Mouse (Mus musculus): ENCODE measurements around the gene Gpc5. TPM values are rescaled to one million over a fixed set of nuclear protein-coding genes. Genes with fewer than 3 reads are reported as not detected.

Gpc5 gene
- total RNA-seq, 2 experiments from 2014 or later = 38.3 to 42.3 TPM

DNA sequence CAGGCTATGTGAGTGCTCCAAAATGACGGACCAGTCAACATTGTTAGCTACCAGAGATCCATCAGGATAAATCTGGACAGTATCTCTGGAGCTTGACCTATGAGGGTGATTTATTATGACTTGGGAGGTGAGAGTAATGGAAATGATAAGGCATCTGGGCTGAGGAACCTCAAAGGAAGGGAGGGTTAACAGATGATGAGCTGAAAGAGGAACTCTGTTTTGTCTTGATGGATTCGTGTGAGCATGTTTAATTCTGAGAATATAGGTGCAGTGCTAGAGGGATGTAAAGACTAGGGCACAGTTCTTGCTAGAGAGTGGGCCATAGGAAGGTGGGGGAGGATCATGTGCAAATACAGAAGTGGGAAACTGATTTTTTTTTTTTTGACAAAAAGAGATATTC lies 232.2 kb downstream of the Gpc5 start:
- no peak for DNase-seq (ENCODE audit: low spot score in 2 of 2)
- H3K27ac ChIP-seq = no peak overlapping the region
- H3K4me3 ChIP-seq = no peak overlapping the region
- TF ChIP-seq CTCF (conservative IDR thresholded peaks at IDR 0.05) = no peak

DNA sequence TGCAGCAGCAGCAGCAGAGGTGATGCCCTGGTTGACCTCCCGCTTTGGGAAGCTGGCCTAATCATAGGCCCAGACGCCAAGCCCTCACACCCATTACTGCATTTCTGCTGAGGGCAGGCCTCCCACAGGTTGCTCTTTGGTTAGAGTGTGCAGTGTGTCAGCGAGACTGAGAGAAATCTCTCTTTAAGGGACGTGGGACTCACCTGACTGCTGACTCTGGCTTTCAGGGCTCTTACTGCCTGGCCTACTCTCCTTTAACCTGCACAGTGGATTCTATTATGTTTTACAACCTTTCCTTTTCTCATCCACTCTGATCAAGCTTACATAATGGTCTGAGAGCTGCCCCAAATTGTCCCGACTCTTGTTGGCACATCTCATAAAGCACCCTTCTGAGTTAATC lies 234.4 kb downstream of the Gpc5 start:
- Histone ChIP-seq H3K27ac (no peak overlapping the region), H3K4me3 (no peak overlapping the region)
- DNase-seq (ENCODE audit: low spot score in 2 of 2) = no peak
- no peak for TF ChIP-seq CTCF (conservative IDR thresholded peaks at IDR 0.05)

DNA sequence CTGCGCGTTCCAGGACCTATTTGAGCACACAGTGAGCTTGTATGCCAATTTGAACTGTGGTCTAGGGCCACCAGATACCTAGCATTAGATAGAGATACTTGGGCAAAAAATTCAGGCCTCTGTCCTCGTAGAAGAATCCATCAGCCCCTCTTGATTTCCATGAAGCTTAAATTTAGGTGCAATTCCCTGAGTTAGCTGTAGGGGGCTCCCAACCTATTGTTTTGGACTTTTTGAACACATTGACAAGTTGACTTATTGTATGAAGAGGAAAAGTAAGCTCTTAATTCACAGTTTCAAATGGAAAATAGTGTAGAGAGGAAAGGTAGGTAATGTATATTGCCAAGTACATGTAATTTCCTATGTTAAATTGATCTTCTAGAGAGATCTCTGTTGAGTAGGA lies 247.1 kb downstream of the Gpc5 start:
- peak; percentile 56 for TF ChIP-seq CTCF (conservative IDR thresholded peaks at IDR 0.05)
- H3K4me3 ChIP-seq = no peak overlapping the region
- H3K27ac ChIP-seq = no peak overlapping the region
- no peak for DNase-seq (ENCODE audit: low spot score in 2 of 2)

DNA sequence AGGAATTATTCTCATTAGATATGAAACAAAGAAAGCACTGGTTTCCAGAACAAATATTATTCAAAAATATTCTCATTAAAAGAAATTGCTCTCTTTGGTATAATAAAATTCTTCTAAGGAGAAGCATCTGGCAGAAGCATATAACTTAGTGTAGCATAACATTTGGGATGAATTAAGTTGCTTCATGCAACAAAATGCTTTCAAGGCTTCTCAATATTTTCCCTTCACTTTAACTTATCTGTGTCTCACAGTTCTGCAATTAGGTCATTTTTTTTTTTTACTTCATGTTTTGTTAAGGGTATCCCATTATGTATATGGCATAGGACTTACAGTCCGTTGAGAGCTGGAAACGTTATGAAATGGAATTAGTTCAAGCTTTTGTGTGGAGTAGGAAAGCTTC lies 250.6 kb downstream of the Gpc5 start:
- Histone ChIP-seq H3K27ac (no peak overlapping the region), H3K4me3 (no peak overlapping the region)
- no peak for DNase-seq (ENCODE audit: low spot score in 2 of 2)
- no peak for TF ChIP-seq CTCF (conservative IDR thresholded peaks at IDR 0.05)

DNA sequence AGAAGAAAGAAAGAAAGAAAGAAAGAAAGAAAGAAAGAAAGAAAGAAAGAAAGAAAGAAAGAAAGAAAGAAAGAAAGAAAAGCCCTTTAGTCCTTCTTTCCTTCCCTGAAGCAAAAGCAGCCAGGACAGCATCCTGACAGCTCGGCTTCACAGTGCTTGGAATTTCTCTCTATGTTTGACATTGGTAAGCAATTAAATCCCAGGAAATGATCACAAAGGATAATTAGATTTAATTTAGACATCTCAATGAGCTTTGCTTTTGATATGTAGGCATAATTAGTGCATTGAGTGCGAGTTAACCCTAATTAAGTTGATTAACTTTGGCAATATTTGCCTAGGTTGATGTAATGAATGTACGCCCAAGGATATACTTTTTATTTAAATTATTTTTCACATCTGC lies 257.4 kb downstream of the Gpc5 start:
- Histone ChIP-seq H3K27ac (no peak overlapping the region), H3K4me3 (no peak overlapping the region)
- no peak for DNase-seq (ENCODE audit: low spot score in 2 of 2)
- TF ChIP-seq CTCF (conservative IDR thresholded peaks at IDR 0.05) = no peak

DNA sequence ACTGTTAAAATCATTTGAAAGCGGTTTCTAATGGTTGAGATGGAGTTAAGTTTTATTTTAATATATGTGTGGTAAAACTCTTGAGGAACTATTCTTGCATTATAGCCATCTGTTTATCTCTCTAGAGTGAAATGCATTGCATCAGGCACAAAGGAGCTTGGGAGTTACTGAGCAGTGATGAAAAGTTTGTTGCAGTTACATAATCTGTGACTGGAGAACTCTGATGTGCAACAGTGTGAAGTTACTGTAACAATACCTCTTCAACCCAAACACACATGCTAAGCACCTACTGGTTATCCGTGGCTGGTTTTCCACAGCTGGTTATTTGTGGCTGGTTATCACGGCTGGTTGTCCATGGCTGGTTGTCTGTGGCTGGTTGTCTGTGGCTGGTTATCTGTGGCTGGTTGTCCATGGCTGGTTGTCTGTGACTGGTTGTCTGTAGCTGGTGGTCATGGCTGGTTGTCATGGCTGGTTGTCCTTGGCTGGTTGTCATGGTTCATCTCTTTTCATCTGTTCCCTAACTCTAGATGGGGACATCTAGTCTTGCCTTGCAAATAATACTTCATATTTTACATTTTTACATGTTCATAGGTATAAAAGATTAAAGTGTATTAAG lies 273.4 kb downstream of the Gpc5 start:
- DNase-seq (ENCODE audit: low spot score in 2 of 2) = no peak
- TF ChIP-seq CTCF (conservative IDR thresholded peaks at IDR 0.05) = no peak

DNA sequence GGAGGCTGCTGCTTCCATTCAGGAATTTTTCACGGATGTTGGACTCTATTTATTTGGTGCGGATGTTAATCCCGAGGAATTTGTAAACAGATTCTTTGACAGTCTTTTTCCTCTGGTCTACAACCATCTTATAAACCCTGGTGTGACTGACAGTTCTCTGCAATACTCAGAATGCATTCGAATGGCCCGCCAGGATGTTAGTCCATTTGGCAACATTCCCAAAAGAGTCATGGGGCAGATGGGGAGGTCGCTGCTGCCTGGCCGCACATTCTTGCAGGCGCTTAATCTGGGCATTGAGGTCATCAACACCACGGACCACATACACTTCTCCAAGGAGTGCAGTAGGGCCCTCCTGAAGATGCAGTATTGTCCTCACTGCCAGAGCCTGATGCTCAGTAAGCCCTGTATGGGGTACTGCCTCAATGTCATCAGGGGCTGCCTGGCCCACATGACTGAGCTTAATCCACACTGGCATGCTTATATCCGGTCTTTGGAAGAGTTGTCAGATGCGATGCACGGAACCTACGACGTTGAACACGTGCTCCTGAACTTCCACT lies 277.7 kb downstream of the Gpc5 start:
- Histone ChIP-seq H3K4me3 (no peak overlapping the region), H3K27ac (no peak overlapping the region)
- TF ChIP-seq CTCF (conservative IDR thresholded peaks at IDR 0.05) = no peak
- no peak for DNase-seq (ENCODE audit: low spot score in 2 of 2)

More for the DNA sequence above, 273.4 kb downstream of the Gpc5 start:
- Histone ChIP-seq H3K27ac (no peak overlapping the region), H3K4me3 (no peak overlapping the region)

DNA sequence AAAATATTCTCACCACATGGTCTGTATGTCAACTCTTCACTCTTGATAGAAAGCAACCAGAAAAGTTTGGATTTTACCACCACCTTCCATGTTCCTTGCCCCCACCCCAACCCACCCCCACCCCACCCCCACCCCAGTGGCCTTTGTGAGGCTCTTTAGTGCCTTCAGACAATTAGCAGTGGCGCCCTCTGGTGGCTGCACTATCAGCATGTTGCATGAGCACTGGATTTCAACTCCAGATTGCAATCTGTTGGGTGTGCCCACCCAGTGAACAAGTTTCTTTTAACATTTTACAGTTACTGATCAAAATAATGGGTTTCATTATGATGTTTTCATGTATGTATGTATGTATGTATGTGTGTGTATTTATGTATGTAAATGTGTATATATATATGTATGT lies 279.1 kb downstream of the Gpc5 start:
- TF ChIP-seq CTCF (conservative IDR thresholded peaks at IDR 0.05) = peak; percentile 68
- DNase-seq (ENCODE audit: low spot score in 2 of 2) = peak in 1 of 2 experiments; percentile 25
- Histone ChIP-seq H3K27ac (no peak overlapping the region), H3K4me3 (no peak overlapping the region)

DNA sequence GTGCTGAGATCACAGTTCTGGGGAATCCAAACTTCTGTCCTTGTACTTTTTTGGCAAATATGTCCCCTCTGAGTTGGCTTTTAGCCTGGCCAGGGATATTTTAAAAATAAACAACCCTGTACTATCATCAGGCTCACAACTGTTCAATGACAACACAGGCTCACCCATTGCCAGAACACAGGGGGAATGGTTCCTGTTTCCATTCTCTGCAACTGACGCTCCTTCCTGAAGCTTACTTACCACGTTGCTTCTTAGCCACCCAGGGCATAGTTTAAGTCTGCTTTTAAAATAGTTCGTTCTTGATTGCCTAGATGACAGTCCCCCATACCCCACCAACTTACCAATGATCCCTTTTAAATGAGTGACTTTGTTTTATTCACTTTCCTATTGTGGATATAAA lies 299.8 kb downstream of the Gpc5 start:
- no peak overlapping the region for H3K4me3 ChIP-seq
- no peak for DNase-seq (ENCODE audit: low spot score in 2 of 2)
- no peak for TF ChIP-seq CTCF (conservative IDR thresholded peaks at IDR 0.05)
- no peak overlapping the region for H3K27ac ChIP-seq

DNA sequence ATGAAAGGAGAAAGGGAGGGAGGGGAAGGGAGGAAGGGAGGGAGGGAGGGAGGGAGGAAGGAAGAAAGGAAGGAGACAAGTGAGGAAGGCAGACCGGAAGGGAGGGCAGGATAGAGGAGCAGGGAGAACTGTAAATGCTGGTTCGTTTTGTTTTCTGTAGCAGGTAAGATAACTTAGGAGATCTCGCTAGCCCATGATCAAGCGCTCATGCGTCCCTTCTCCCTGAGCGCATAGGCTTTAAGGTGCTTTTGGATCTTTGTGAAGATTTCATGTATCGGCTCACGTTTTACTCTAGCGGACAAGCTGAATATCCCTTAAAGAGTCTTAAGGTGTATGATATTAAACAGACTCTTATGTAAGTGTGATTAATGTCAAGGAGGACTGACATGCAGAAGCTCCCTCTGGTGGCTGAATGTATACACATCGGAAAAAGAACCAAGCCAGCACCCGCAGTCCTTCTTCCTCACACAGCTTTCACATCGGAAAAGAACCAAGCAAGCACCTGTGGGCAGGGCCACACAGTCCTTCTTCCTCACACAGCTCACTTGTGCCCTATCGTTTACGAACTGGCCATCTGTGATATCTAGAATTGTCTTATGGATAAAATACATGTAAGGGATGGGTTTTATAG lies 301.0 kb downstream of the Gpc5 start:
- peak overlapping the region; percentile 4 for H3K4me3 ChIP-seq
- peak; percentile 51 to 67 for DNase-seq (ENCODE audit: low spot score in 2 of 2)
- peak; percentile 87 for TF ChIP-seq CTCF (conservative IDR thresholded peaks at IDR 0.05)
- peak overlapping the region; percentile 82 for H3K27ac ChIP-seq

DNA sequence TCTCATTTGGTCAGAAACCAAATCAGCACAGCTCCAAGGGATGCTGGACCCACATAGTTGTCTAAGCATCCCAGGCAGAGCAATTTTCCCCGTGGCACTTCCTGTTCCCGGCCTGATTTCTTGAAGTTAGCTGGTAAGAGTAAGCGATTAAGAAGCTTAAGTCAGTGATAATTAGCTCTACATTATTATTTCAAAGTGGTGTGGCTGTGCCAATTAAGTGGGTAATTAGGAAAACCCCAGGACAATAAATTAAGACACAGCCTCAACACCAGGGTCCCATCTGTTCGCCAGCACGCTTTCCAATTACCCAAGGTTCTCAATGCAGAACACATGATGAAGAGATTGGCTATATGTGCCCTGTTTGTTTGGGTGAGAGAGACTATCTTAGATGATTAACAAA lies 314.6 kb downstream of the Gpc5 start:
- no peak for TF ChIP-seq CTCF (conservative IDR thresholded peaks at IDR 0.05)
- no peak for DNase-seq (ENCODE audit: low spot score in 2 of 2)
- Histone ChIP-seq H3K27ac (no peak overlapping the region), H3K4me3 (no peak overlapping the region)

DNA sequence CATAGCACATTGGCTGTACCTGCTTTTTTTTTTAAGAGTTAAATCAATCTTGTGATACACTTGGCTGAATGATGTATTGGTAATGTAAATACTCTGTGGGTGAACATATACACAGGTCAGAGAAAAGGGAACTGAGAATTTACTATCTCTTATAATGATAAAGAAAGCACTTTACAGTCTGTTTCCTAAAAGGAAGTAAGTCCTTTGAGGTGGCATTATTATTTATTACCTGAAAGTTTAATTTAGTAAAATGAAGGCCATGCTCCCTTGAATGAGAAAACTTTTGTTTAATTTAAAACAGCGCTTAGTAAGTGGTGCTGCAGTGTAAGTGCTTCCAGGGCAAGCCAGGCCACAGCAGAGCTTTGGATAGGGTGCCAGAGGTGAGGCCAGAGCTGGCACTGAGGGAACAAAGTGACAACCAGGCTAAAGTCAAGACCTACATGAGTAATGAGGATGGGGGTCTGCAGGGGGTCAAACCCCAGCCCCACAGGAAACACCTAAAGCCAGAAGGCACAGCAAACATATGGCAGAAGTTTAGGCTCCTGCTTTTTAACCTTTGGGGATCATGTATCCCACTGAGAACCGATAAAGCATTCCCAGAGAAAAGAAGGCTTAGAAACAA lies 315.4 kb downstream of the Gpc5 start:
- TF ChIP-seq CTCF (conservative IDR thresholded peaks at IDR 0.05) = no peak
- no peak overlapping the region for H3K27ac ChIP-seq

DNA sequence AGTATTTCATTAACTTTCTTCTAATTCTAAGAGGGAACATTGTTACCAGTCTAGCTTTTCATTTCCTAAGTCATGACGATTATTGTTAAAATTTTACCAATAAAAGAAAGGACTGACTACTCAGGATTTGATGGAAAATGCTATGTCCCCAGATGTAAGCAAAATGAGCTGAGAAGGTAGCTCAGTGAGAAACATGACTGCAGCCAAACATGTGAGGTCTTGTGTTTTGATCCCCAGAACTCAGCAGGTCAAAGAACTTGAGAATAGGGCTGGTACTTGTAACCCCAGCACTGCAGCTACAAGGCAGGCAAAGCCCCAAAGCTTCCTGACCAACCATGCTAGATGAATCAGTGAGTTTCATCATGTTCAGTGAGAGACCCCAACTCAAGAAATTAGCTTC lies 318.9 kb downstream of the Gpc5 start:
- no peak for DNase-seq (ENCODE audit: low spot score in 2 of 2)
- Histone ChIP-seq H3K4me3 (no peak overlapping the region), H3K27ac (no peak overlapping the region)
- TF ChIP-seq CTCF (conservative IDR thresholded peaks at IDR 0.05) = no peak

More for the DNA sequence above, 315.4 kb downstream of the Gpc5 start:
- H3K4me3 ChIP-seq = no peak overlapping the region
- no peak for DNase-seq (ENCODE audit: low spot score in 2 of 2)
